In the genomic region with DNA sequence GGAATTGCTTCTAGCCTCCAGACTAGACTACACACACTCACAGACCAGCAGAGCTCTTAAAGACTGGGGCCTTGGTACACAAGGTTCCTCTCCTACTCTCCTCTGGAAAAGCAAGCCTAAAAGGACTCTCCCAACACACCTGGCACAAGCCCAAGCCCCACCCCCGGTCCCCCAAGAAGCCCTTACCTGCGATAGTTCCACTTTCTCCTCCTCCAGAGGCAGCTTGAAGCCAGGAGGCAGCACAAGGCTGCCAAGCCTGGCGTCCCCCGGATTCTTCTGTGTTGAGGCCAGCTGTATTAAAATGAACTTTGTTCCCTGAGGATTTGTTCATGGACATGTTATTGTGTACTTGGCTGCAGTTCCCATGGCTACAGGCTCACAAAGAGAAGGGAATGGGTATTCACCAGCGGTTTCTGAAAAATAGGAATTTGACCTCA, we compare ENCODE assay signal across 7 mouse cellular contexts. TPM values are rescaled to one million over a fixed set of nuclear protein-coding genes. Genes with fewer than 3 reads are reported as not detected.
DNase-seq lines count a peak whose midpoint lies in the region; ATAC-seq and TF ChIP-seq lines count a peak whose summit lies in the region.

A gene (minus strand): TSS at position 294 of the 437 bp plus-strand sequence.

- TF ChIP-seq RAD21 in MEL (IDR thresholded peaks at IDR 0.05; ENCODE audit: low read depth, low read length): no peak

- no peak within 1 kb of the TSS for H3K27ac ChIP-seq in MEL (ENCODE audit: control insufficient read depth, low read depth, low read length)
- H3K27ac ChIP-seq in gastrocnemius, adult 2 months: peak within 1 kb of the TSS; percentile 77
- H3K27ac ChIP-seq in hindbrain, embryonic 13.5 days: peak within 1 kb of the TSS; percentile 49

- no peak for TF ChIP-seq CTCF in MEL (IDR thresholded peaks at IDR 0.05 in 2 of 3, conservative IDR thresholded peaks at IDR 0.05 in 1 of 3; ENCODE audit: control insufficient read depth in 1 of 3, insufficient read depth in 1 of 3, low read depth in 2 of 3, low read length in 3 of 3, poor library complexity in 1 of 3, severe bottlenecking in 1 of 3)
- TF ChIP-seq CTCF in gastrocnemius, adult 2 months (IDR thresholded peaks at IDR 0.05): no peak; the same call in 1 of the 2 replicates

- WGBS in hindbrain, embryonic 13.5 days: 14% methylated on average over 5 of the region's 5 CpGs

- H3K4me2 ChIP-seq in hindbrain, embryonic 13.5 days: no peak within 1 kb of the TSS

- no peaks in the 10 kb centered on the region for H3K79me2 ChIP-seq in MEL (ENCODE audit: control insufficient read depth, insufficient read depth, low read length, poor library complexity)

- peaks cover 15 to 22% of the 10 kb centered on the region in 2 experiments for H3K4me1 ChIP-seq in MEL (ENCODE audit: control insufficient read depth in 1 of 2, insufficient read depth in 2 of 2, low read length in 2 of 2)
- peaks cover 9% of the 10 kb centered on the region for H3K4me1 ChIP-seq in hindbrain, embryonic 13.5 days (replicated peaks)

- peaks cover 0 to 18% of the 10 kb centered on the region in 2 experiments; a peak in 2 of 4 replicates for H3K36me3 ChIP-seq in MEL (ENCODE audit: control insufficient read depth in 1 of 2, insufficient read depth in 2 of 2, low read length in 2 of 2)
- H3K36me3 ChIP-seq in hindbrain, embryonic 13.5 days: no peaks in the 10 kb centered on the region

- no peak for TF ChIP-seq POLR2A in MEL (IDR thresholded peaks at IDR 0.05; ENCODE audit: control insufficient read depth in 1 of 2, insufficient read depth in 1 of 2, low read depth in 1 of 2, low read length in 2 of 2, poor library complexity in 1 of 2)

- DNase-seq in MEL (ENCODE audit: low read depth, low spot score): no peak
- DNase-seq in adrenal gland, postnatal 14 days: peak; percentile 58
- peak; percentile 77 for DNase-seq in gastrocnemius, adult 2 months
- DNase-seq in left cerebral cortex, postnatal 14 days (ENCODE audit: low spot score in 2 of 2): peak in 1 of 2 experiments; percentile 40
- peak; percentile 92 for DNase-seq in testis, postnatal 10 days (ENCODE audit: low spot score)

- no peak within 1 kb of the TSS for H3K4me3 ChIP-seq in MEL (ENCODE audit: control insufficient read depth in 1 of 2, insufficient read depth in 1 of 2, low read depth in 2 of 2, low read length in 2 of 2)
- peak within 1 kb of the TSS; percentile 55 for H3K4me3 ChIP-seq in gastrocnemius, adult 2 months
- H3K4me3 ChIP-seq in hindbrain, embryonic 13.5 days: no peak within 1 kb of the TSS

- ATAC-seq in hindbrain, embryonic 13.5 days (ENCODE audit: low FRiP score): no peak
- no peak for ATAC-seq in megakaryocyte progenitor cell, adult 5-6 weeks (replicated peaks; ENCODE audit: poor library complexity)

- H3K9ac ChIP-seq in MEL (ENCODE audit: control insufficient read depth, low read depth, low read length, poor library complexity, severe bottlenecking): no peak within 1 kb of the TSS
- 0 out of 2 replicates have a peak within 1 kb of the TSS, but pooled peaks have one; percentile 5 for H3K9ac ChIP-seq in hindbrain, embryonic 13.5 days

- no peaks in the 10 kb centered on the region for H3K9me3 ChIP-seq in MEL (replicated peaks; ENCODE audit: insufficient read depth, low read length)
- no peaks in the 10 kb centered on the region for H3K9me3 ChIP-seq in hindbrain, embryonic 13.5 days

- TF ChIP-seq EP300 in MEL (IDR thresholded peaks at IDR 0.05; ENCODE audit: low read depth in 1 of 2, low read length in 2 of 2): no peak

- intact Hi-C loops in gastrocnemius, adult 2 months (cut with DNase I): no loop called here
- intact Hi-C loops in left cerebral cortex, postnatal 14 days (cut with DNase I): no loop called here

- H3K27me3 ChIP-seq in MEL (ENCODE audit: control insufficient read depth in 1 of 2, insufficient read depth in 2 of 2, low read length in 2 of 2): no peaks in the 10 kb centered on the region
- no peaks in the 10 kb centered on the region for H3K27me3 ChIP-seq in hindbrain, embryonic 13.5 days

TF ChIP-seq in MEL, 35 proteins besides CTCF, POLR2A, EP300 and RAD21:
- TF ChIP-seq CHD2 (IDR thresholded peaks at IDR 0.05; ENCODE audit: low read length) (no peak), E2F4 (IDR thresholded peaks at IDR 0.05; ENCODE audit: borderline replicate concordance, low read depth, low read length) (no peak), CHD1 (IDR thresholded peaks at IDR 0.05; ENCODE audit: low read depth, low read length) (no peak), ETS1 (IDR thresholded peaks at IDR 0.05; ENCODE audit: low read depth, low read length) (no peak), GATA1 (IDR thresholded peaks at IDR 0.05; ENCODE audit: low read depth, low read length) (no peak), ELF1 (IDR thresholded peaks at IDR 0.05; ENCODE audit: low read depth, low read length) (no peak), KAT2A (conservative IDR thresholded peaks at IDR 0.05; ENCODE audit: low read depth, low read length) (no peak), POLR2AphosphoS2 (IDR thresholded peaks at IDR 0.05; ENCODE audit: low read length) (no peak), ZNF384 (IDR thresholded peaks at IDR 0.05; ENCODE audit: low read depth, low read length) (no peak), USF2 (IDR thresholded peaks at IDR 0.05; ENCODE audit: borderline replicate concordance in 1 of 2, insufficient read depth in 1 of 2, low read depth in 1 of 2, low read length in 2 of 2) (no peak), BHLHE40 (IDR thresholded peaks at IDR 0.05; ENCODE audit: borderline replicate concordance, low read depth, low read length) (no peak), MAX (IDR thresholded peaks at IDR 0.05; ENCODE audit: low read length) (no peak), TBP (IDR thresholded peaks at IDR 0.05; ENCODE audit: low read depth, low read length) (no peak), ZKSCAN1 (IDR thresholded peaks at IDR 0.05; ENCODE audit: low read depth, low read length) (no peak), UBTF (IDR thresholded peaks at IDR 0.05; ENCODE audit: borderline replicate concordance, insufficient read depth, low read depth, low read length) (no peak), TAL1 (IDR thresholded peaks at IDR 0.05; ENCODE audit: low read length) (no peak), MEF2A (IDR thresholded peaks at IDR 0.05; ENCODE audit: extremely low read depth, insufficient replicate concordance, low read depth, low read length, poor library complexity, severe bottlenecking) (no peak)

RNA-seq across cellular contexts. Expression of the gene that starts here (rescaled TPM):
- 18.0 and 18.8 TPM in 2 replicates for total RNA-seq in MEL (2012; rRNA removed)
- polyA plus RNA-seq in MEL (2012; ENCODE audit: insufficient read depth in 1 of 2, insufficient read length in 2 of 2, low read depth in 1 of 2, low replicate concordance in 2 of 2, missing spikeins in 1 of 2): 10 to 100 TPM in 1 of 2 experiments, not detected in 1; 34.5 TPM
- total RNA-seq in adrenal gland, postnatal 14 days (2021): 27.6 and 27.9 TPM in 2 replicates
- total RNA-seq in gastrocnemius, adult 2 months (2021): 10 to 100 TPM; 10.9 to 11.3 TPM
- 26.3 and 28.4 TPM in 2 replicates for polyA plus RNA-seq in hindbrain, embryonic 13.5 days (2015; fragmentation: Nextera tagmentation; extraction: Ambion mirVana)
- total RNA-seq in left cerebral cortex, postnatal 14 days (2021): 10 to 100 TPM; 21.1 to 23.7 TPM
- total RNA-seq in megakaryocyte progenitor cell, adult 5-6 weeks (2015): 19.1 and 28.8 TPM in 2 replicates
- 19.8 and 36.4 TPM in 2 replicates for total RNA-seq in megakaryocyte progenitor cell, adult 5-6 weeks (2017)
